Mouse (Mus musculus) megakaryocyte, embryonic 14.5 days (primary cell): Measurements from ENCODE around the gene Mybpc1. TPM values are rescaled to one million over a fixed set of nuclear protein-coding genes. Genes with fewer than 3 reads are reported as not detected.

Source experiments
- H3K27me3 ChIP-seq: replicated peaks from 2 replicates; pipeline ENCODE3; 2012; ENCODE audit warnings: inconsistent platforms
- H3K36me3 ChIP-seq: replicated peaks from 2 replicates; pipeline ENCODE3; 2012; ENCODE audit warnings: low read length, inconsistent platforms, mixed read lengths
- H3K4me1 ChIP-seq: 2 replicates; pipeline ENCODE4 v1.6.1; 2012; ENCODE audit warnings: inconsistent platforms
- H3K4me3 ChIP-seq: replicated peaks from 2 replicates; pipeline ENCODE3; 2012; ENCODE audit warnings: moderate library complexity, mild to moderate bottlenecking, inconsistent platforms
- H3K9me3 ChIP-seq: 2 replicates; pipeline ENCODE4 v1.6.1; 2012; ENCODE audit warnings: inconsistent platforms
- FLI1 ChIP-seq: IDR thresholded peaks from 2 replicates; pipeline ENCODE4 v1.6.1; 2012; ENCODE audit warnings: low read length, inconsistent platforms, mixed read lengths
- GATA1 ChIP-seq: IDR thresholded peaks from 3 replicates; pipeline ENCODE4 v1.6.1; 2012; ENCODE audit warnings: mixed read lengths, low read length, inconsistent platforms, borderline replicate concordance
- polyA plus RNA-seq: library from polyadenylated mRNA; stranded (reverse); fragments of >175 nt; gene quantifications from 2 replicates; pipeline ENCODE4 v1.2.3, GENCODE M21; 2012; ENCODE audit warnings: low replicate concordance; ENCODE audit not compliant: insufficient read depth

Gene Mybpc1
- polyA plus RNA-seq, 1 experiment = not detected

DNA sequence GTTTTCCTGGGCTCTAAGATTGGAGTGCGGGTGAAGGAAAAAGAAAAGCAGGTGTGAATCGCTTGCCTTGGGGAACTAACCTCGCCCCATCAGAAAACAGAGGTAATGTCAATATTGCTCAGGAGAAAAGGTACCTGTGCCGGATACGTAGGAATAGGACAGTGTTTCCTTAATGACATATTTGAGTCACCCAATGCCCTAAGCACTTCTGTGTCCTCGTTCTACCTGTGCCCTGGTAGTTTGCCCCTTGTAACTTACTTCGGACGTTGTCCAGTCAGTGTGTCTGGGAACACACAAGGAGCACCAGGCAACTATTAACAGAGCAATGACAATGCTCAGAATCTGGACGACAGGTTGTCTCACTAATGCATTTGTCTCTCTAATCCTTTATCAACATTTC lies 93.6 kb downstream of the Mybpc1 start:
- H3K27me3 ChIP-seq = peaks cover 2% of the 10 kb centered on the region
- H3K4me3 ChIP-seq = no peak overlapping the region
- H3K9me3 ChIP-seq = no peaks in the 10 kb centered on the region
- peaks cover 13% of the 10 kb centered on the region for H3K4me1 ChIP-seq
- no peaks in the 10 kb centered on the region for H3K36me3 ChIP-seq
- TF ChIP-seq GATA1 (no peak), FLI1 (no peak)

DNA sequence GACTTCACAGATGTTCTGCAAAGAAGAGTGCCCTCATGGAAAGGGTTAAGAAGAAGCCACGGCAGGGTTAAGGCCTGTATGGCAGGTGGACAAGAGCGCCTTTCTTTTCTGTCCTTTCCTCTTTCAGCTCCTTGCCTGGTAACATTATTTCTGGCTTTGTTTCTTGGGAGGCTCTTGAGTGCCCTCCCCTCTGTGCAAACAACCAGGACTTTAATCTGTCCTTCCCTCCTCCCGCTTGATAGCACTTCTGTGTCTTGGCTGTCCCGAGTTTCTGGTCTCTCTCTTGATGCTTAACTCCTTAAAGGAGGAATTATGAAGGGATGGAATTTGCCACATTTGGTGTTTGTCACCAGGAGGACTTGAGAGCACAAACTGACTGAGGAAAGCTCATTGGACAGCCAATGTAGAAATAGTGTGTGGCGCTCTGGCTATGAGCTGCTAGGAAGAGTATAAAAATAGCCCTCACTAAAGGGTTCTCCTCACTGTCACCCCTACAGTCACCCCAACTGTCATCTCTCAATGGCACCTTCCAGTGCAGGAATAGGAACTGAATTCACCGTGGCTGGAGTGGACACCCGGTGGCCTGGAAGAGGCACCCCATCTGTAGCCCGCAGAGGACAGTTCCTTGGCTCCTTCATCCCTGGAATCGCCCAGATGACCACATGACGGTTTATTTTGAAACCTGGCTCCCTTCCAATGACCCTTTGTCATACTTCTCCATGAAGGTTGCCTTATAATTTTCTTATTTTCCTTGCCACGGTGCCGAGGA lies 94.3 kb downstream of the Mybpc1 start:
- TF ChIP-seq GATA1 (no peak), FLI1 (no peak)
- H3K4me3 ChIP-seq = no peak overlapping the region
- no peaks in the 10 kb centered on the region for H3K36me3 ChIP-seq
- peaks cover 2% of the 10 kb centered on the region for H3K27me3 ChIP-seq
- H3K4me1 ChIP-seq = peaks cover 16% of the 10 kb centered on the region
- no peaks in the 10 kb centered on the region for H3K9me3 ChIP-seq

DNA sequence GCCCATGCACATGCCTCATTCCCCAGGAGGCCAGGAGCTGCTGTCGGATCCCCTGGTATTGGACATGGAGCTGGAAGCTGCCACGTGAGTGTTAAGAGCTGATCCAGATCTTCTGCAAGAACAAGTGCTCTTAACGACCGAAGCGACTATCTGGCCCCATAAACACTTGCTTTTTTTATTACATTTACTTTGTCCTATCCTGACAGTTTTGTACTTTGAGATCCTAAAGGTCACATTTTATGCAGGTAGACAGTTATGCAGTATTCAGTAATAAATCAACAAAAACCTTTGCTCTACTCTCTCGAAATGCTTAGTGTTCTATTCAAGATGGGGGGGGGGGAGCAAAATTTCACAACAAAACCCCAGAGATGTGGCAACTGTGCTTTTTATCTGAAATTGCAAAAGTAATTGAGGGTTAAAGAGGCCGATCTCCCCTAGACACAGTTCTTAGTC lies 97.2 kb downstream of the Mybpc1 start:
- peaks cover 18% of the 10 kb centered on the region for H3K4me1 ChIP-seq
- H3K4me3 ChIP-seq = no peak overlapping the region
- peaks cover 8% of the 10 kb centered on the region for H3K27me3 ChIP-seq
- no peaks in the 10 kb centered on the region for H3K9me3 ChIP-seq
- no peaks in the 10 kb centered on the region for H3K36me3 ChIP-seq
- TF ChIP-seq GATA1 (no peak), FLI1 (no peak)

DNA sequence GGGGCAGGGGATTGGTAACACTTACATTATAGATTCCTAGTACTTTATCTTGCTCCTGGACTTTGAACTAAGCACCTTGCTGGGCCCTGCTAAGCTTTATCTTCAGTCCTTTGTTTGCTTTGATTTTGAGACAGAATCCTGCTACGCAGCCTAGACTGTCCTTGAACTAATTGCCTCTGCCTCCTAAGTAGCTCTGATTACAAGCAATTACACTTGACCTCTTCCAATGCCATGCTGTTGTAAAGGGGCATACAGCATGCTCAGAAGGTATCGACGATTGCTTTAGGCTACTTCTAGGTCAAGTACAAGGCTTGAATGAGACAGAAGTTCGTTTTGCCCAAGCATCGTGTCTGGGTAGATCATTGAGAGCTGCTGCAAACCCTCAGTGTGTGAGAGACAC lies 99.7 kb downstream of the Mybpc1 start:
- H3K4me3 ChIP-seq = no peak overlapping the region

DNA sequence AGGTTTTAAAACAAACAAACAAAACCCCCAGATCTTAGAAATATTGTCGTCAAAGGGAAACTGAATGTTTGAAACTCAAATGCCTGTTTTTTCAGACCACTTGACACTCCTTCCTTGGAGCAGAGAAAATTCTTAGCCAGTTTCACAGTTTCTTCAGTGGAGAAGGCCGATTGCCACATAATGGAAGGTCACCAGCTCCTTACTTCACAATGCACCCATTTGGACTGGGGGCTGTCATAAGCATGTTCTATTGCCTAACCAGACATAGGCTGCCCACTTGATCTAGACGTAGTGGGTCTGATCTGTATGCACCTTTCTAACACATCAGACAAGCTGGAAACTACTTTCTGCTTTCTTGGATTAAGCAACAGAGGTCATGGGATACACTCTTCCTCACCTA lies 100.5 kb downstream of the Mybpc1 start:
- no peak overlapping the region for H3K4me3 ChIP-seq
- no peak for TF ChIP-seq FLI1
- TF ChIP-seq GATA1 = no peak

More for the DNA sequence above, 99.7 kb downstream of the Mybpc1 start:
- H3K9me3 ChIP-seq = no peaks in the 10 kb centered on the region
- TF ChIP-seq GATA1 = no peak
- TF ChIP-seq FLI1 = no peak
- peaks cover 18% of the 10 kb centered on the region for H3K4me1 ChIP-seq
- H3K27me3 ChIP-seq = peaks cover 8% of the 10 kb centered on the region
- no peaks in the 10 kb centered on the region for H3K36me3 ChIP-seq

DNA sequence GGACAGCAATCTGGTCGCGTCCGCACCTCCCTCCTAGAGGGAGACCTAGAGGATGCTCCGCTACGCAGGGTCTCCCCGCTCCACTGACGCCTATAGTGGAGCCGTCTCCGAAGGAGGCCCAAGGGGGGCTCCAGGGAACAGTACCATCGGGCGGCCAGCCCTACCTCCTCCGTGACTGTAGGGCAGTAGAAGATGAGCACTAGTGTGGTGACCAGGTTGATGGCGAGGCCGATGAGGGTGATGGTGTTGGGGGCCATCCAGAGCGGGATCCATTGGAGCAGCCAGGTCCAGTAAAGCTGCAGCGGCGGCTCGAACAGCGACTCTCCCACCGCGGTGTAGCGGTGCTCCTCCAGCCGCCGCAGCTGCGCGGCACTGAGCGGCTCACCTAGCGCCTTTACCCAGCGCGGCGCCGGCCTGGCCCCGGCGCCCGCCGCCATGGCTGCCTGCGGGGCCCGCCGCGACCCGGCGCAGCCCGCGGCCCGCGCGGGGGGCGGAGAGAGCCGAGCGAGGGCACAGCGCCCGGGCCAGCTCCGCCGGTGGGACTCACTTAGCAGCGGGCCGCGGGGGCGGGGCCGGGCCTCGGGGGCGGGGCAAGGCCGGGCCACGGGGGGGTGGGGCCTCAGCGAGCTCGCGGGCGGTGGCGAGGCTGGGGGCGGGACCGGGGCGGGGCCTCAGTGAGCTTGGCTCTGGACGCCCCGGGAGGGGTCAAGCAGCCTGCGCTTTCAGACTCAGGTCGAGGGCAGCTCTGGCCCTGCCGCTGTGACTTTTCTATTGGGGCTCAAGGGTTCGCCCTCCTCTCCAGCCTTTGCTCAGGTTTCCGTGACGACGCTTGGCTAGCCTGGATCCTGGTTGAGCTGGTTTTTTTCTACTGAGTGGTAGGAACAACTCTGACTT lies 101.3 kb downstream of the Mybpc1 start, which contains the start of gene Chpt1:
TSS of gene Chpt1 (minus strand) at position 653 of the 894 bp plus-strand sequence.
- H3K4me3 ChIP-seq = peak within 1 kb of the TSS; percentile 94
- H3K9me3 ChIP-seq = no peaks in the 10 kb centered on the region
- no peak for TF ChIP-seq FLI1
- no peak for TF ChIP-seq GATA1
- H3K36me3 ChIP-seq = no peaks in the 10 kb centered on the region
- H3K4me1 ChIP-seq = peaks cover 18% of the 10 kb centered on the region
- peaks cover 8% of the 10 kb centered on the region for H3K27me3 ChIP-seq

More for the DNA sequence above, 100.5 kb downstream of the Mybpc1 start:
- H3K27me3 ChIP-seq = peaks cover 8% of the 10 kb centered on the region
- H3K36me3 ChIP-seq = no peaks in the 10 kb centered on the region
- peaks cover 18% of the 10 kb centered on the region for H3K4me1 ChIP-seq
- H3K9me3 ChIP-seq = no peaks in the 10 kb centered on the region

DNA sequence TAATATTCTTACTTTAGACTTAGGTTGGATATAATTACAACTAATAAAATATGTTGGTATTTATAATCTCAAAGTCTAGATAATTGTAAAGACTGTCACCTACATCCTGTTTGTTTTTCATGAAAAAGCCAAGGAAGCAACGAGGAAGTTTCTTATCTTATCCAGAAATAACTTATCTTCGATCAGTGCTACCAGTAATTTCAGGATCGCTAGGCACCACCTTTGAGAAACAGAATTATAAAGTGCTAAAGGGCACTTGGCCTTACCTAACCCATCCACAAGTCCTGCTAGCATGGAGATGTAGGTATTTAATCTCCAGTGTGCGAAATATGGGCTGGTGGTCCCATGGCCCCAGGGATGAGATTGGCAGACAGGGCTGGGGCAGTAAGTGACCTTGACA lies 102.0 kb downstream of the Mybpc1 start:
- H3K4me1 ChIP-seq = peaks cover 18% of the 10 kb centered on the region
- H3K36me3 ChIP-seq = no peaks in the 10 kb centered on the region
- H3K27me3 ChIP-seq = peaks cover 8% of the 10 kb centered on the region
- H3K9me3 ChIP-seq = no peaks in the 10 kb centered on the region
- TF ChIP-seq FLI1 (no peak), GATA1 (no peak)
- peak overlapping the region; percentile 94 for H3K4me3 ChIP-seq

DNA sequence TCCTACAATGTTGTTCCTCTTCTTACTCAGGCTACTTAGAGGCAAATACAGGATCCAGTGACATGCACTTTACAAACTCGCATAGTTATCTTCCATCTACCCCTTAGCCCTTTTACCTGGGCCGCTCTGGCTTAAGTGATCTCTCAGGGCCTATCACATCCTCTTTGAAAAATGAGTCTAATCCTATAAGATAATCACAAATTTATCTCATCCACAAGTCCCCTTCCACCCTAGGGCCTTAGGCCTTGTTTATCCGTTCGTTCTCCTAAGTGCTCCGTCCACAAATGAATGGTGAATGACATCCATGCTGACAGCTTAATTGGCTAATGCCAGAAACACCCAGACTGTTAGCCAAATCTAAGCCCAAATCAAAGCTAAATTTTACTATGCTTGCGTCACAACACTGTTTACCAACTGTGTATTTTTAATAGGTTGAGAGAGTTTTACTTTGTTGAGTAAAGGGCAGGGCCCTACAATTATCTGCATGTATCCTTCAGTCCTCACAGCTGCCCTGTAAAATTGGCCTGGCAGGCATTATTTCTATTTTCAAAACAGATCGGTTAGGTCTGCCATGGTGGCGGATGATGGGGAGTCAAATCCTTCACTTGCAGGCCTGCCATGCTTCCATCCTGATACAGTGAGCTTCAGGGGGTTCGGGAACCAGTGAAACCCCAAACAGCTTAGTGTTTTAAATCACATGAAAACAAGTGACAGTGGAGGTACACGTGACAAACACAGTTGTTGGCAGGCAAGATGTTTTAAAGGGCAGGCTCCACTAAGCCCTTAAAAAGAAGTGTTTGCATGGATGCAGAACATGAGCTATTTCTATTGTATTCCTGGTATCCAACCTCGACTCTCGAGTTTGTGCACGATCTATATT lies 102.8 kb downstream of the Mybpc1 start:
- Histone ChIP-seq H3K4me3 (no peak overlapping the region), H3K9me3 (no peaks in the 10 kb centered on the region), H3K36me3 (no peaks in the 10 kb centered on the region), H3K4me1 (peaks cover 18% of the 10 kb centered on the region), H3K27me3 (peaks cover 8% of the 10 kb centered on the region)
- TF ChIP-seq FLI1 (no peak), GATA1 (no peak)

DNA sequence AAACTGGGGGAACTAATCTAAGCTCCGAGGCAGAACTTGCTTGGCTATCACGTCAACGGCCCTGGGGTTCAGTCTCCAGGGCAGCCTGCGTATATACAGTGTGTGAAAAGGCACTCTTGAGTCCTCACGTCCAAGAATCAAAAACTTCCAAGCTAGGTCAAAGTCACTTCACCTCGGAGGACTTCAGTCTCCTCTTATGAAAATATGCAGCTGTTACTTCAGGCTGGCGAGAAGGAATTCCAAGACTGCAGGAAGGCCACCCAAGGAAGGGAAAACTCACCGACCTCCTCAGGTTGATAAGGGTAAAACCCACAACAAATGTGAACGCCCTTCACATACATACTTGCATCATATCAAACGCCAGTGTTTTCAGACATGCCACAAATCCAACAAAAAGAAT lies 103.6 kb downstream of the Mybpc1 start:
- Histone ChIP-seq H3K27me3 (peaks cover 6% of the 10 kb centered on the region), H3K4me1 (peaks cover 18% of the 10 kb centered on the region), H3K4me3 (no peak overlapping the region), H3K9me3 (no peaks in the 10 kb centered on the region), H3K36me3 (no peaks in the 10 kb centered on the region)
- TF ChIP-seq GATA1 = no peak
- no peak for TF ChIP-seq FLI1
